Comparison of ENCODE assay signal across 12 mouse cellular contexts in the genomic region with DNA sequence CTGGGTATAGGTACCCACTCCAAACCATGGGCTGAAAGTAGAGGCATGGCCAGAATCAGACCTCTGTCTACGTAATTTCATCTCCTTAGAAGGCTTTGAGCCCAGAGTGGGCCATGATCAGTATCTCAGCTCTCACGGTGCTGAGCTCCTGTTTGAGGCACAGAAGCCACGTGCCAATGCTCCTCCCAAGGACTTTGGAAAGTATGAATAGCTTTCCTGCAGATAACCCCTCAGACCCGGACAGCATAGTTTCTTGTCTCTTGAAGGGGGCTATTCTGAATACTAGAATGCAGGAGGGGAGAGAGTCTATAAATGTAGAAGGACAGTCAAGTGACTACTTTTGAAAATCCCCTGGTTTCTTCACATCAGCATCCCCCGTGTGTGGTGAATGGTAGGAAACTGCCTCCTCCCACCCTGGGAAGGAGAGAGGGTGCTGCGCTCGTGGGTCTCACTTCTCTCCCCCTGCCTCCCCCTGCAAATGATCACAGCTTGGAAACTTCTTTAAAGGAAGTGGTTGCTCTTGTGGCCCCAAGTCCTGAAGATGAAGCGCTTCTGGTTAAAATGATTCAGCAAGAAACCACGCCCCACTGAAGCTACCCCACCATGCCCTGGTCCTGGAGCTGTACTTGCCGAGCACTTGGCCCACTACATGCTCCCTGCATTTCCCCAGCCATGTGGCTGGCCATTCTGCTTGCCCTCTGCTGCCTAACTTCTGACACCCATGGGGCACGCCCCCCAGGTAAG. TPM values are rescaled to one million over a fixed set of nuclear protein-coding genes. Genes with fewer than 3 reads are reported as not detected.
DNase-seq lines count a peak whose midpoint lies in the region; ATAC-seq lines count a peak whose summit lies in the region.
"Had no signal": no experiment of that assay in that cellular context is flagged by ENCODE, and none has a peak within 500 bp of the region (broad histone marks: within the 10 kb centered on the region; RNA-seq: fewer than 3 reads in every experiment).

A gene (plus strand): TSS at position 569 of the 744 bp plus-strand sequence.

- H3K4me3 ChIP-seq in liver, embryonic 11.5 days (ENCODE audit: low read depth, low read length) = no peak within 1 kb of the TSS
- H3K4me3 ChIP-seq in megakaryocyte, embryonic 14.5 days (replicated peaks) = peak within 1 kb of the TSS; percentile 91
- H3K4me3 ChIP-seq: embryonic facial prominence, embryonic 10.5 days; forebrain, embryonic 13.5 days had no signal

- peak; percentile 38; the same call in 1 of the 2 replicates for ATAC-seq in liver, embryonic 11.5 days (replicated peaks; ENCODE audit: low FRiP score)
- peak; percentile 79 for ATAC-seq in common myeloid progenitor, adult 5-6 weeks (replicated peaks; ENCODE audit: low read depth, poor library complexity, severe bottlenecking)
- ATAC-seq: forebrain, embryonic 13.5 days had no signal

- H3K4me2 ChIP-seq in liver, embryonic 11.5 days = peak within 1 kb of the TSS; percentile 35; the same call in 1 of the 2 replicates
- H3K4me2 ChIP-seq: forebrain, embryonic 13.5 days had no signal

- WGBS in liver, embryonic 11.5 days = 34% methylated on average over 11 of the region's 11 CpGs

- no peak within 1 kb of the TSS for H3K9ac ChIP-seq in liver, embryonic 11.5 days (ENCODE audit: low read depth, low read length)
- H3K9ac ChIP-seq: forebrain, embryonic 13.5 days had no signal

- H3K4me1 ChIP-seq in liver, embryonic 11.5 days (replicated peaks; ENCODE audit: control insufficient read depth, insufficient read depth, low read length) = peaks cover 15% of the 10 kb centered on the region
- H3K4me1 ChIP-seq in megakaryocyte, embryonic 14.5 days = peaks cover 85% of the 10 kb centered on the region
- H3K4me1 ChIP-seq: embryonic facial prominence, embryonic 10.5 days; forebrain, embryonic 13.5 days had no signal

- H3K36me3 ChIP-seq in liver, embryonic 11.5 days (ENCODE audit: control insufficient read depth, insufficient read depth, low read length) = no peaks in the 10 kb centered on the region
- H3K36me3 ChIP-seq in megakaryocyte, embryonic 14.5 days (replicated peaks; ENCODE audit: low read length) = peaks cover 33% of the 10 kb centered on the region
- H3K36me3 ChIP-seq: embryonic facial prominence, embryonic 10.5 days had no signal

- H3K9me3 ChIP-seq in liver, embryonic 11.5 days (ENCODE audit: control insufficient read depth, low read length) = no peaks in the 10 kb centered on the region
- H3K9me3 ChIP-seq in megakaryocyte, embryonic 14.5 days = no peaks in the 10 kb centered on the region
- H3K9me3 ChIP-seq: embryonic facial prominence, embryonic 10.5 days; forebrain, embryonic 13.5 days had no signal

- no peaks in the 10 kb centered on the region for H3K27me3 ChIP-seq in liver, embryonic 11.5 days (replicated peaks; ENCODE audit: control insufficient read depth, insufficient read depth, low read length)
- H3K27me3 ChIP-seq in megakaryocyte, embryonic 14.5 days (replicated peaks) = no peaks in the 10 kb centered on the region
- H3K27me3 ChIP-seq: forebrain, embryonic 13.5 days had no signal

- DNase-seq in liver, embryonic 11.5 days (ENCODE audit: low spot score) = no peak
- no peak for DNase-seq in liver
- peak; percentile 43 for DNase-seq in thymus, postnatal 25 days
- DNase-seq in adrenal gland, adult 18-20 months (ENCODE audit: low spot score in 2 of 2) = no peak
- no peak for DNase-seq in kidney, postnatal 36 days
- no peak for DNase-seq in frontal cortex, postnatal 14 days (ENCODE audit: low spot score in 2 of 2)

- H3K27ac ChIP-seq in liver, embryonic 11.5 days (ENCODE audit: low read depth, low read length) = no peak within 1 kb of the TSS
- H3K27ac ChIP-seq: embryonic facial prominence, embryonic 10.5 days; forebrain, embryonic 13.5 days had no signal

RNA-seq across cellular contexts. Expression of the gene that starts here (rescaled TPM):
- polyA plus RNA-seq in liver, embryonic 11.5 days (2014; fragmentation: Nextera tagmentation; extraction: Ambion mirVana) = 3.7 and 4.2 TPM in 2 replicates
- total RNA-seq in common myeloid progenitor, adult 5-6 weeks (2017) = 90.6 and 112 TPM in 2 replicates
- 4.4 and 13.6 TPM in 2 replicates for polyA plus RNA-seq in megakaryocyte, embryonic 14.5 days (2012; ENCODE audit: insufficient read depth, low replicate concordance)
- total RNA-seq in adrenal gland, adult 18-20 months (2021) = under 1 TPM in 1 of 2 experiments, not detected in 1; 0.51 TPM
- total RNA-seq: heart, adult 8-10 months had no signal
- polyA plus RNA-seq: embryonic facial prominence, embryonic 10.5 days; neural tube, embryonic 14.5 days had no signal

Comparison
In these comparisons a context has a peak if more than half of its experiments do, and no peak if none do; other contexts are left out.
1. RNA of the gene that starts here (total RNA-seq): 90.6 to 112 TPM in common myeloid progenitor, adult 5-6 weeks; 0.51 TPM in adrenal gland, adult 18-20 months; every median in the first group is over 10 times any median in the second.